Mouse (Mus musculus) megakaryocyte, embryonic 14.5 days (primary cell): ENCODE measurements around the gene Hlcs.

Experiments used
- FLI1 ChIP-seq: IDR thresholded peaks from 2 replicates; pipeline ENCODE4 v1.6.1; 2012; ENCODE audit warnings: low read length, inconsistent platforms, mixed read lengths
- GATA1 ChIP-seq: IDR thresholded peaks from 3 replicates; pipeline ENCODE4 v1.6.1; 2012; ENCODE audit warnings: mixed read lengths, low read length, inconsistent platforms, borderline replicate concordance

DNA sequence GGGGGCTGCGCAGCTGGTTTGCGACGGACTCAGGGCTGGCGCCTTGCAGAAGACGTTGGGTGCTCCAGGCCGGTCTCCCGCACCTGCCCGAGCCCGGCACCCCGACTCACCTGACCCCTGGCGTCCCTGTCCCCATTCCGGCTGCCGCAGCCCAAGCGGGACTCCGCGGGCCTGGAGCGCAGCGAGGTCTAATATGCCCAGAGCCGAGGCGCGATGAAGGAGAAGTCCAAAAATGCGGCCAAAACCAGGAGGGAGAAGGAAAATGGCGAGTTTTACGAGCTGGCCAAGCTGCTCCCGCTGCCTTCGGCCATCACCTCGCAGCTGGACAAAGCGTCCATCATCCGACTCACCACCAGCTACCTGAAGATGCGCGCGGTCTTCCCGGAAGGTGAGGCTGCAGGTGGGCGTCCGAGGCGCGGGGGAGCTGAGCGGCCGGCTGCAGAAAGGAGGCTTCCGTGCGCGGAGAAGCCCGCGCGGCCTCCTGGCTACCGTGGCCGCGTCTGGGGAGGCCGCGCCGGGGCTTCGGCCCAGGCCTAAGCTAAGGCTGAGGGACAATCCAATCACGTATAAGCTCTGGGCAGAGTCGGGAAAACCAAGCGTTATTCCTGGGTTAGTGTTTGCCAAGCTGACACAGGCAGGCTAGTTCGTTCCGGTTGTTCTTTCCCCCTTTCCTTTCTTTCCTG is 227.6 kb downstream of the Hlcs start:
- no peak for TF ChIP-seq GATA1
- no peak for TF ChIP-seq FLI1
